Mouse (Mus musculus): ENCODE data around the gene Slc9a3r1.

DNA sequence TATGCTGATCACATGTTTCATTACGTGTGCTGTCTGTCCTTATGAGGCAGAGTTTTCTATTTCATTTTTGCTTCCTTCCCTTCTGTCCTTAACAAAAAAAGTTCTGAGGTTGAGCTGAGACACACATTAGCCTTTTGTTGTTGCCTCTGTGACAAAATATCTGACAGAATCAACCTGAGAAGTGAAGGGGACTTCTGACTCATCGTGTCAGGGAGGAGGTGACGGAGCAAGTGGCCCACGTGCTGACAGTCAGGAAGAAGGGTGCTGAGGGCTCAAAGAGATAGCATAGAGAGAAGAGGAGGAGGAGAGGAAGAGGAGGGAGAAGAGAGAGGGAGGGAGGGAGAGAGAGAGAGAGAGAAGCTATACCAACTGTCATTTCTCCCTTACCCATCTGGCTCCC lies 34.7 kb upstream of the Slc9a3r1 start:
- TF ChIP-seq CTCF (IDR thresholded peaks at IDR 0.05; ENCODE audit: low read depth) (no peak), EP300 (IDR thresholded peaks at IDR 0.05; ENCODE audit: low read depth) (no peak)

Measured in liver, postnatal 0 days (tissue).